Mouse (Mus musculus): ENCODE results near the gene 1110065P20Rik.

1110065P20Rik gene

GRCm38 (mm10) chr4:124850933-124851658, at the start of gene 1110065P20Rik:
Gene 1110065P20Rik, minus strand, starts transcription at chr4:124851196.
- peak; percentile 82 to 88 for DNase-seq

GRCm38 (mm10) chr4:124899906-124900305, 48.9 kb upstream of the 1110065P20Rik start:
- no peak for DNase-seq

GRCm38 (mm10) chr4:124898428-124898827, 47.4 kb upstream of the 1110065P20Rik start:
- no peak for DNase-seq

- DNase-seq = peak; percentile 85 to 89
Measured at GRCm38 (mm10) chr4:124894508-124895428, 43.8 kb upstream of the 1110065P20Rik start.

GRCm38 (mm10) chr4:124893769-124894168, 42.8 kb upstream of the 1110065P20Rik start:
- no peak for DNase-seq

GRCm38 (mm10) chr4:124890831-124891230, 39.8 kb upstream of the 1110065P20Rik start:
- no peak for DNase-seq

- no peak for DNase-seq
Measured at GRCm38 (mm10) chr4:124889935-124890334, 38.9 kb upstream of the 1110065P20Rik start.

GRCm38 (mm10) chr4:124888702-124889101, 37.7 kb upstream of the 1110065P20Rik start:
- DNase-seq = no peak

- peak in 1 of 2 experiments; percentile 23 for DNase-seq
Measured at GRCm38 (mm10) chr4:124882151-124882729, 31.2 kb upstream of the 1110065P20Rik start.

- DNase-seq = peak; percentile 71 to 80
Measured at GRCm38 (mm10) chr4:124881341-124881908, 30.4 kb upstream of the 1110065P20Rik start.

- no peak for DNase-seq
Measured at GRCm38 (mm10) chr4:124880599-124880998, 29.6 kb upstream of the 1110065P20Rik start, which contains the start of gene Epha10. Gene Epha10, plus strand, starts transcription at chr4:124880899.

- no peak for DNase-seq
Measured at GRCm38 (mm10) chr4:124872719-124873118, 21.7 kb upstream of the 1110065P20Rik start.

GRCm38 (mm10) chr4:124861283-124862188, 10.5 kb upstream of the 1110065P20Rik start, which contains the start of gene Maneal:
Gene Maneal, minus strand, starts transcription at chr4:124862171.
- DNase-seq = peak in 1 of 2 experiments; percentile 52

- peak; percentile 34 to 44 for DNase-seq
Measured at GRCm38 (mm10) chr4:124860446-124860845, 9.4 kb upstream of the 1110065P20Rik start.

- DNase-seq = peak in 1 of 2 experiments; percentile 44
Measured at GRCm38 (mm10) chr4:124858370-124858769, 7.4 kb upstream of the 1110065P20Rik start.

- no peak for DNase-seq
Measured at GRCm38 (mm10) chr4:124856294-124856693, 5.3 kb upstream of the 1110065P20Rik start.

- peak; percentile 97 for DNase-seq
Measured at GRCm38 (mm10) chr4:124850261-124850913, 609 bp downstream of the 1110065P20Rik start, which contains the start of gene Yrdc. Gene Yrdc, plus strand, starts transcription at chr4:124850679.

- DNase-seq = peak; percentile 56 to 67
Measured at GRCm38 (mm10) chr4:124849631-124850260, 1.2 kb downstream of the 1110065P20Rik start.

- DNase-seq = peak; percentile 90 to 92
Measured at GRCm38 (mm10) chr4:124847573-124847972, 3.4 kb downstream of the 1110065P20Rik start.

- DNase-seq = peak; percentile 55 to 70
Measured at GRCm38 (mm10) chr4:124843493-124843892, 7.5 kb downstream of the 1110065P20Rik start.

All from cerebellum, postnatal 25 days (tissue).